Mouse (Mus musculus): ENCODE measurements around the gene Zfp873. TPM values are rescaled to one million over a fixed set of nuclear protein-coding genes. Genes with fewer than 3 reads are reported as not detected.
"Not testable (repeated sequence)": the region's sequence is repeated elsewhere in the genome, so short reads cannot be mapped to it uniquely, and the experiment has no call there.

Gene Zfp873
- 10 to 100 TPM; 11.8 to 17.0 (median 13.9) TPM for polyA plus RNA-seq (2017; shearing (Covaris generic))

GRCm38 (mm10) chr10:82047597-82048459, at the start of gene Zfp873:
Gene Zfp873 (plus strand): TSS chr10:82048123.
- ATAC-seq: peak; percentile 98

- ATAC-seq: not testable (repeated sequence)
Measured at GRCm38 (mm10) chr10:82003209-82003608, 44.7 kb upstream of the Zfp873 start.

DNA sequence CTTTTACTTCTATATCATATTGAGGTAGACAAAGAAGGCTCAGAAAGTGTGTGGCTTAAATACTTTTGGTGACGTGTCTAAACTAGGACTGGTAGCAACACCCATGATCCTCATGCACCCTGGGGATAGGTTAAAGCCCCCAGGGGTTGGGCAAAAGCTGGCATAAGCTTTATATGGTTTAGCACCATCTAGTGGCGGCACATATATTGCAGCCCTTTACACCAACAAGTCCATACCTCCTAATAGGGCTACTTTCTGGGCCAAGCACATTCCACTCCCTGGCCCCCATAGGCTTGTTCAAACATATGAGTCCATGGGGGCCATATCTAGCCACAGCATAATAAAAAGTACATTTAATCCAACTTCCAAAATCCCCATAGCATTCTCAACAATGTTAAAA, 43.1 kb upstream of the Zfp873 start:
- ATAC-seq: peak; percentile 43

GRCm38 (mm10) chr10:82042191-82042590, 5.7 kb upstream of the Zfp873 start:
- ATAC-seq: no peak

DNA sequence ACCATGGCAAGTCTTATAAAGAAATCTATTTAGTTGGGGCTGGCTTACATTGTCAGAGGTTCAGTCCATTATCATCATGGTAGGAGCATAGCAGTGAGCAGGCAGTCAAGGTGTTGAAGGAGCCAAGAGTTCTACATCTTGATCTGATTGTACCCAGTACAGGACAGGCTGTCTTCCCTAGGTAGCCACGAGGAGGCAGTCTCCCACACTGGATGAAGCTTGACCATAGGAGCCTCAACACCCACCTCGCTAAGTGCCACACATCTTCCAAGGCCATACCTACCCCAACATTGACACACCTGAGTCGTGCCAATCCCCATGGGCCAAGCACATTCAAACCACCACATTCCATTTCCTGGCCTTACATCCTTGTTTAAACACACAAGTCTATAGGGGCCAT, 1.3 kb upstream of the Zfp873 start:
- ATAC-seq: no peak

DNA sequence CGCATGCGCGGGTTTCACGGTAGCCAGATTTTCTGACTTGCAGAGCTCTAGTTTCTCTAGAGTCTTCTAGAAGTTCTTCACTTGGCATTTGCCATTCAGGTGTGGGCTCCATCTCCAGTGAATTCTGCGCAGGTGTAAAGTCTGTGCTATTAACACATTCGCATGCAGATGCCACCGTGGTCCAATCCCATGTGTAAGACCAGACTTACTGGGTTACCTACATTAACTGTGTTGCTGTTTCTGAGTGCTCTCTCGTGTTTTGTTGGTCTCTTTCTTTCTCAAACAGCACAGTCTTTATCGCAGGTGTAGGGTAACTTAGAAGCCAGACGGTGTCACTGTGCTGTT, 509 bp downstream of the Zfp873 start:
- ATAC-seq: not testable (repeated sequence)

DNA sequence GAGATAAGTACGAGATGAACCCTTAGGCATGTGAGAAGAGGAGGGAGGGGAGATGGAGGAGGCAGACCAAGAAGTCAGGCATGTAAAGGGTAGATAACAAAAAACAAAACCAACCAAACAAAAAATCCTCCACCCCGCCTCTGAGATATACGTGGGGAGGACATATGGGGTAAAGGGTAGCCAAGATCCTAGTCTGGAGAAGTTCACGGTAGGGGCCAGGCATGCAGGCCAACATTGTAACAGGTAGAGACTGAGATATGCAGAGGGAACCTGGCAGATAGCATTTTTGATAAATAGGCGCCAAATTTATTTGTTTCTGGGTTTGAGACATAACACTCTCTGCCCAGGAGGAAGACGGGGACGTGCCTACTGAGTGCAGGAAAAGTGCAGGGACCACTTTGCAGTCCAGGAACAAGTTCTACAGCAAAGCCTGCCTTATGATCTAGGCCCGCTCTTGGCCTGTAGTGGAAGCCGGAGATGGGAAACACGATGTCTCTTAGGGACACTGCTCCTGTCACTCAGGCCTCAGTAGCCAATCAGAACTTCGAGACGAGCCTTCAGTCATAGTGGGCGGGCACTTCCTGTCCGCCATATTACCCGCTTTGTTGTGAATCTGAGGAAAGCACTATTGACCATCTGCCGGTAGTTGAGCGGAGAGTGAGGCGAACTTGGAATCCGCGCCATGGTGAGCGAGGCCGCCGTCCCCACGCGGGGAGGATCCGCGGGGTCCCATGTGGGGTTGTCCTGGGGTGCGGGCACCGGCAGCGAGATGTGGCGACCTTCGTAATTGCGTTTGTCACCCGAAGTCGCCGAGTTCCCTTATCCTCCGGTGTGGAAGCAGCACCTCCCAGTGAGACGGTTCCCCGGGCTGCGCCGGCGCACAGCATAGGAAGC, 35.1 kb downstream of the Zfp873 start, which contains the start of gene BC024063:
BC024063 (plus strand) TSS at position 626 of the 894 bp plus-strand sequence.
- peak; percentile 97 for ATAC-seq

DNA sequence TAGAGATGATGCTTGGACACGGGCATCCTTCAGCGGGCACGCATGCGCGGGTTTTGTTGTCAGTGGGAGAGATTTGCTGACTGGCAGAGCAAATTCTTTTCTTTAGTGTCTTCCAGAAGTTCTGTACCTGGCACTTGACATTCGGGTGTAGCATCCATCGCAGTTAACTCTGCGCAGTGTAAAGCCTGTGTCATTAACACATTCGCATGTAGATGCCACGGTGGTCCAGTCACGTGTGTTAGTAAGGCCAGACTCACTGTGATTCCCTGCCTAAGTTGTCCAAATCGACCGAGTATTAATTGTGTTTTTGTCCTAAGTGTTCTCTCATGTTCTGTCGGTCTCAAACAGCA, 35.7 kb downstream of the Zfp873 start:
- not testable (repeated sequence) for ATAC-seq

Other genes with a start within 250 kb of the Zfp873 start
- gene Gm4767, start 235.9 kb upstream of the Zfp873 start, polyA plus RNA-seq (2017; shearing (Covaris generic)): 1 to 10 TPM; 5.5 to 7.2 (median 6.0) TPM
- 1 to 10 TPM; 1.3 to 9.8 (median 4.8) TPM for gene Gm32687, start 184.2 kb upstream of the Zfp873 start, polyA plus RNA-seq (2017; shearing (Covaris generic))
- 1 to 10 TPM; 2.4 to 3.7 (median 3.1) TPM for gene Zfp781, start 117.6 kb upstream of the Zfp873 start, polyA plus RNA-seq (2017; shearing (Covaris generic))
- gene BC024063, start 35.2 kb downstream of the Zfp873 start, polyA plus RNA-seq (2017; shearing (Covaris generic)): 1 to 10 TPM; 3.3 to 6.8 (median 3.9) TPM
- 10 to 100 TPM; 10.4 to 15.3 (median 11.6) TPM for gene AU041133, start 79.9 kb downstream of the Zfp873 start, polyA plus RNA-seq (2017; shearing (Covaris generic))
- gene Zfp938, start 193.2 kb downstream of the Zfp873 start, polyA plus RNA-seq (2017; shearing (Covaris generic)): 10 to 100 TPM; 15.6 to 19.2 (median 17.6) TPM

Data from inflammation-experienced regulatory T-cells, adult 6 months (primary cell).